Mouse (Mus musculus): ENCODE results near the gene Agpat1.

DNA sequence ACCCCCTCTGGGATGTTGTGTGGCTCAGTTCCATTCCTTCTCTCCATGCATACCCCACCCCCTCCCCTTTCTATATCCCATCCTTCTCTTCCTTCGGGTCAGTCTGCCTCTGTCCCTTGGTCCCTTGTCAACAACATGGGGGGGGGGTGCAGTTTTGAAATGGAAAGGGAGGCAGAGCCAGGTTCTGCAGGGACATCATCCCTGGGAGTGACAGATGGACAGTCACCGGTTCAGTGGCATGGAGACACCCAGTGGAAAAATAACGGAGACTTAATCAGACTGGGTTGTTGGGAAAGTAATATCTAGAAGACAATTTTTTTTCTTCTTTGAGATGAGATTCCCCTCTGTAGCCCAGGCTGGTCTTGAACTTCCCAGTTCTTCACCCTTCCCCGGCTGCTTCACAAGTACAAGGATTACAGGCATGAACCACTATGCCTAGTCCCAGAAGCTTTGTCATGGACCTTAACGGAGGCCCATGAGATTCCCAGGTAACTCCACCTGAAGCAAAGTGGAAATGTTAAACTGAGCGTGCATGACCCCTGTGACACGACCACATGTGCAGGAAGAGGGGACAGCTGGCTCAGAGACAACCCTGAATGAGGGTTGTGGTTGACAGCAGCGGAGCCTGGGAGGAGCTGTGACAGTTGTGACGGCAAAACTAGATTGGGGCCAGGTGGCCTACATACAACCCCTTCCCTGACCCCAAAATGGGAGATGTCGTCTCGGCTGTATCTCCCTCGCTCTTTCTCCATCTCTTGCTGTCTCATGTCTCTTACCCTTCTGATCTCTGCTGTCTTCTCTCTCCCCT is 25.9 kb downstream of the Agpat1 start:
- TF ChIP-seq POLR2A (IDR thresholded peaks at IDR 0.05; ENCODE audit: extremely low read depth, insufficient read depth, low read length) (no peak), CTCF (IDR thresholded peaks at IDR 0.05; ENCODE audit: extremely low read depth, insufficient read depth, low read length) (no peak)

Data from cortical plate, adult 2 months (tissue).